Mouse (Mus musculus) mature B cell (primary cell): Measurements from ENCODE around the gene Cpm.

Source experiments
- in situ Hi-C: fragments of 300-500 bp; cut with MboI; formaldehyde crosslinking; loops from 2 replicates; pipeline ENCODE4 v1.14.3; 2019

Gene Cpm

GRCm38 (mm10) chr10:117635823-117636589, 6.7 kb downstream of the Cpm start:
- in situ Hi-C loops, result no loop called here

- in situ Hi-C loops, result no loop called here
Measured at GRCm38 (mm10) chr10:117637062-117637744, 7.9 kb downstream of the Cpm start.

- in situ Hi-C loops, result no loop called here
Measured at GRCm38 (mm10) chr10:117637745-117638577, 8.7 kb downstream of the Cpm start.

- in situ Hi-C loops, result no loop called here
Measured at GRCm38 (mm10) chr10:117638578-117639220, 9.4 kb downstream of the Cpm start.

- in situ Hi-C loops, result no loop called here
Measured at GRCm38 (mm10) chr10:117639221-117639599, 9.9 kb downstream of the Cpm start.

GRCm38 (mm10) chr10:117639899-117640594, 10.7 kb downstream of the Cpm start:
- in situ Hi-C loops, result no loop called here

GRCm38 (mm10) chr10:117640595-117641078, 11.3 kb downstream of the Cpm start:
- in situ Hi-C loops, result no loop called here

- in situ Hi-C loops, result no loop called here
Measured at GRCm38 (mm10) chr10:117641400-117642200, 12.3 kb downstream of the Cpm start.

- in situ Hi-C loops, result no loop called here
Measured at GRCm38 (mm10) chr10:117642201-117642450, 12.8 kb downstream of the Cpm start.

- in situ Hi-C loops, result no loop called here
Measured at GRCm38 (mm10) chr10:117642491-117643262, 13.4 kb downstream of the Cpm start.

GRCm38 (mm10) chr10:117643302-117643701, 14.0 kb downstream of the Cpm start:
- in situ Hi-C loops, result no loop called here

- in situ Hi-C loops, result no loop called here
Measured at GRCm38 (mm10) chr10:117643711-117644428, 14.6 kb downstream of the Cpm start.

- in situ Hi-C loops, result no loop called here
Measured at GRCm38 (mm10) chr10:117644429-117644748, 15.1 kb downstream of the Cpm start.

- in situ Hi-C loops, result no loop called here
Measured at GRCm38 (mm10) chr10:117644828-117645227, 15.5 kb downstream of the Cpm start.

GRCm38 (mm10) chr10:117645487-117645964, 16.2 kb downstream of the Cpm start:
- in situ Hi-C loops, result no loop called here

GRCm38 (mm10) chr10:117646482-117647157, 17.3 kb downstream of the Cpm start:
- in situ Hi-C loops, result no loop called here

- in situ Hi-C loops, result no loop called here
Measured at GRCm38 (mm10) chr10:117647158-117647505, 17.8 kb downstream of the Cpm start.

- in situ Hi-C loops, result no loop called here
Measured at GRCm38 (mm10) chr10:117647964-117648472, 18.7 kb downstream of the Cpm start.

GRCm38 (mm10) chr10:117648643-117649042, 19.3 kb downstream of the Cpm start:
- in situ Hi-C loops, result no loop called here
